Mouse (Mus musculus): Measurements from ENCODE around the gene Iqsec1.

Gene Iqsec1

DNA sequence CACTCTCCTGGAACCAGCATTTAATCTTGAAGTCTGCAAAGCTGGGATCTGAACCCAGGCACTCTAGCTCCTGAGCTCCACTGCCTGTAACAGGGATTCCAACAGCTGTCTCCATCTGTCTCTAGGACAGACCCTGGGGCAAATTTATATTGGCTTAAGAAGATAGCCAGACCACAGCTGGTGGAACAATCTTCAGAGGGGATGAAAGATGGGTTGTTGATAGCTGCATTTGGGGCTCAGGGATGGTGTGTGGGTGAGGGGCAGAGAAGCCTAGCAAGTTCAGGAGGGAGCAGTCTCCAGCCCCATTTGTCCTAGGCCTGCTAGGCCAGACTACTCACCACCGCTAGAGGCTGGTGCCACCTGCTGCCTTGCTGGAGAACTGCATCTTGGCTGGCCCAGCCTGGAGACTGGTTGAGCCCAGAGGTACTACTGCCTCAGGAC is 260.0 kb downstream of the Iqsec1 start:
- peak in 1 of 2 experiments; percentile 79 for DNase-seq (ENCODE audit: low spot score in 2 of 2)

- DNase-seq (ENCODE audit: low spot score in 2 of 2) = no peak
Measured at GRCm38 (mm10) chr6:90727826-90728225, 260.7 kb downstream of the Iqsec1 start.

DNA sequence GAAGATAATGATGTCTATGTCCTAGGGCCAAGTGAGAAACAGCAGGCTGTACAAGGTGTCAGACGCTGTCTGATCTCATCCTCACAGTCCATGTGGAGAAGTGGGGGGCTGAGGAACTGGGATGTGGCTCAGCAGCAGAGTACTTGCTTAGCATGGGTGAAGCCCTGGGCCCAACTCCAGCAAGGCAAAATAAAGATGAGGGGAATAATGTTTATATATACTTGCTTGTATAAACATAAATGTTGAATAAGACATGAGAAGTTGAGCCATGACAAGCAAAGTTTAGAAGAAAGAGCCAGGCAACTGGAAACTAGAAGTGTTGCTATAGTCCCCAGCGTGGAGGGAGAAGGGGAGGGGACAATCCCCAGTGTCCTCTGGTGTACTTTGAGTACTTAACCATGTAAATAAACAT is 261.8 kb downstream of the Iqsec1 start:
- no peak for DNase-seq (ENCODE audit: low spot score in 2 of 2)

DNA sequence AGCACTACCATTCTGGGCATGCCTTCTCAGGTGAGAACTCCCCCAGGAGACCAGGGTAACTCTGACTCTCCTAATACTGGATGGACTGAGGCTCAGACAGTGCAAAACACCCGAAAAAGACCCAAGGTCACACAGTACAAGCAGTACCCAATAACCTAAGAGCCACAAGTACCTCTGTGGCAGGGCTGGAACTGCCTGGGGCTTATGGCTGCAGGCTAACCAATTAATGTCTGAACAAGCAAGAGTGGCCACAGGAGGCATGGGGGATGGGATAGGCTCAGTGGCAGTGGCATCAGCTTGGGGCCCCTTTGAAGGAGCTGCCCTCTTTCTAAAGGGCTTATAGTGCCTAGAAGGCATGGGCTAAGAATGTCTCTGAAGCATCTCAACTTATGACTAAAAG is 263.0 kb downstream of the Iqsec1 start:
- no peak for DNase-seq (ENCODE audit: low spot score in 2 of 2)

- no peak for DNase-seq (ENCODE audit: low spot score in 2 of 2)
Measured at GRCm38 (mm10) chr6:90722993-90723392, 265.5 kb downstream of the Iqsec1 start.

GRCm38 (mm10) chr6:90720996-90721746 is 267.3 kb downstream of the Iqsec1 start:
- DNase-seq (ENCODE audit: low spot score in 2 of 2) = no peak

GRCm38 (mm10) chr6:90720201-90720600 is 268.3 kb downstream of the Iqsec1 start:
- no peak for DNase-seq (ENCODE audit: low spot score in 2 of 2)

DNA sequence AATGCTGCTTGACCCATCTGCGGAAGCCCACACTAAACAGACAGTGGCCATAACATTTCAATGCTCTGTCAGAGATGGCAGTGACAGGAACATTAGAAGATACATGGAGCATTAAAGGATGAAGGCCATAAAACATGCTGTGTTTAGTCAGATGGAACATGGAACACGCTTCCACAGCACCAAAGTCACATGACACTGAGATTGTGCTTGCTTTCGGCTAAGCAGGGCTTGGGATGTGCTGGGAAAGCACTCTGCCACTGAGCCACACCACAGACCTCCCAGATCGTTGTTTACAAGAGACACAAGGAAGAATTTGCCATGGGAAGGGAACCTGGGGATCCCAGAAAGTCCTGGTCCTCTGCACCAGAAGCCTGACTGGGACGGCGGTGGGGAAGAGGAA is 269.1 kb downstream of the Iqsec1 start:
- DNase-seq (ENCODE audit: low spot score in 2 of 2) = no peak

DNA sequence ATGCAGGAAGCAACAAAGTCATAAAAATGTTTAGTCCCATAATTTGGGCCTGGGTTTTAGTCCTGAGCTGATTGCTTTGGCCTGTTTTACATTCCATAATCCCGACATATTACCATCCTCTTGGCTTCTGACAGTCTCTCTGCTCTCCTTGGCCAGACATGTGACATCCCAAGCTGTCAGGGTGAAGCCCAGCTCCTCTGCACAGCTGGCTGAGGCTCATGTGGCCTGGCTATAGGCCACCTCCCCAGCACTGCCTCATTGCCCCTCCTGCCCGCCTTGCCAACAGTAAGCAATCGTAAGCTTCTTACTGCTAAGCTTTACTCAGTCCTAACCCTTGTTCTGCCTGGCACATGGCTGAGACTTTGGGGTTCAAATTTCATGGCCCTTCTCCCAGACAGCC is 270.0 kb downstream of the Iqsec1 start:
- DNase-seq (ENCODE audit: low spot score in 2 of 2) = no peak

- DNase-seq (ENCODE audit: low spot score in 2 of 2) = no peak
Measured at GRCm38 (mm10) chr6:90717711-90718110, 270.8 kb downstream of the Iqsec1 start.

DNA sequence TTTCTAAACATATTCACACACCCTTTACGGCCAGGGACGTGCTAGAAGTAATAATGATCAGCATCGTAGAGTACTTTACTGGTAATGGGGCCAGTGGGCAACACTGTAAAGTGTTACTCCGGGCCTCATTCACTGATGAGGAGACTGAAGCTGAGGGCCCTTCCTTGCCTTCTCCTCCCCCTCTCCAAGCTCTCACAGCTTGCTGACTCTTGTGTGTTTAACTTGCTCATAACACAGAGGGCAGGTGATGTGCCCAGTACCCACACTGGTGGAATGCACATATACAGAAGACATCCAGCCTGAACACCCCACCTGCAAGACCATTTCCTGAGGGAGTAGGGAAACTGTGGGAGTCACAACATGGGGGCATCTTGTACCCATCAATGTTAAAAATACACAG is 271.6 kb downstream of the Iqsec1 start:
- DNase-seq (ENCODE audit: low spot score in 2 of 2) = no peak

DNA sequence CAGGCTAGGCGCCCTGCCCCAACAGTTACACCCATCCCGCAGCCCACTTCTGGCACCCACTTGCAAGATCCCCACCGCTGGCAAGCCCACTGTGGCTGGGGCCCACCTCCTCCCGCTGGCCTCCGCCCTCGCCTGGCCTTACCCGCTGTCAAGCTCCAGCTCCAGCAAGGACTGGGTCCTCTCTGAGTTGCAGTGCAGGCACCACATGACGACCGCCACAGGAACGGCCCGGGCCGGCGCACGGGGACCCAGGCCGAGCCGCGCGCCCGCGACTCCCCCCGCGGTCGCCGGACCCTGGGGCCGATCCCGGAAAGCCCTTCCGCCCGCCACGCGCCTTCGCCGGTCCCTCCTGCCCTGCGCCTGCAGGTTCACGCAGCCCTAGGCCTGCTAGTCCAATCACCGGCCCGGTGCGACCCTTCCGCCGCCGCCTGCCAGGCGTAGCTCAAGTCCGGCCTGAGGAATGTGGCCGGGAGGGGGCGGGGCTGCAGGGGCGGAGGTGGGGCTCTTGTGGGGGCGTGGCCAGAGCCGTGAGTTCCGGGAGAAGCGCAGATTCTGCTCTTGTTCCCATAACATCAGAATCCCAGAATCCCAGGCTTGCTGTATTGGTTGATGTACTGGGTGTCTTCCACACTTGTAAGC is 272.3 kb downstream of the Iqsec1 start:
- peak in 1 of 2 experiments; percentile 60 for DNase-seq (ENCODE audit: low spot score in 2 of 2)

DNA sequence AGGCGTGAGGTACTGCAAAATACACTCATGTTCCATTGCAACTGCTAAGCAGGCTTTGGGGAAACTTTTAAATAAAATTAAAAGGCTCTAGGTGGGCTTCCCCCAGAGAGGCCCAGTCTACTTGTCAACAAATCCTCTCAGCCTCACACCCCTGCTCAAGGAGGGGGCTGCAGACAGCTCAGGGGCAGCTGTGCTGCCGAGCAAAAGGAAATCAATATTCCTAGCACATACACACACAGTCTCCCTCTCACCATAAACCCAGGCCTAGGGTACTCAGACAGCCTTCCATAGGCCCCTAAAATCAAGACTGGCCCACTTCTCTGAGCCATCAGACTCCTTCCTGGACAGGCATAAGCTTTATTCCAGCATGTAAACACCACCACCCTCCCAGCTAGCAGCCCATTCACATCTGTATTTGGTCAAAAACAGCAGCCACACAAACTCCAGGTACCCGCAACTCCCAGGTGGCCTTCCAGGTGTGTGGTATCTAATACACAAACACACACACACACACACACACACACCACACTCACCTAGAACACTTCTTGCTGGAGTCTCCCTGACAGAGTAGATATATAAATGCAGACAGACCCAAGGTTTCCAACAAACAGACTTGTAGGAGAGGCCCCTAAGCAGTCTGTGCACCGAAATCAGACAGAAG is 273.1 kb downstream of the Iqsec1 start:
- DNase-seq (ENCODE audit: low spot score in 2 of 2) = no peak

- no peak for DNase-seq (ENCODE audit: low spot score in 2 of 2)
Measured at GRCm38 (mm10) chr6:90713650-90714049, 274.8 kb downstream of the Iqsec1 start.

GRCm38 (mm10) chr6:90712486-90713480 is 275.7 kb downstream of the Iqsec1 start:
- DNase-seq (ENCODE audit: low spot score in 2 of 2) = no peak

GRCm38 (mm10) chr6:90712063-90712462 is 276.4 kb downstream of the Iqsec1 start:
- no peak for DNase-seq (ENCODE audit: low spot score in 2 of 2)

DNA sequence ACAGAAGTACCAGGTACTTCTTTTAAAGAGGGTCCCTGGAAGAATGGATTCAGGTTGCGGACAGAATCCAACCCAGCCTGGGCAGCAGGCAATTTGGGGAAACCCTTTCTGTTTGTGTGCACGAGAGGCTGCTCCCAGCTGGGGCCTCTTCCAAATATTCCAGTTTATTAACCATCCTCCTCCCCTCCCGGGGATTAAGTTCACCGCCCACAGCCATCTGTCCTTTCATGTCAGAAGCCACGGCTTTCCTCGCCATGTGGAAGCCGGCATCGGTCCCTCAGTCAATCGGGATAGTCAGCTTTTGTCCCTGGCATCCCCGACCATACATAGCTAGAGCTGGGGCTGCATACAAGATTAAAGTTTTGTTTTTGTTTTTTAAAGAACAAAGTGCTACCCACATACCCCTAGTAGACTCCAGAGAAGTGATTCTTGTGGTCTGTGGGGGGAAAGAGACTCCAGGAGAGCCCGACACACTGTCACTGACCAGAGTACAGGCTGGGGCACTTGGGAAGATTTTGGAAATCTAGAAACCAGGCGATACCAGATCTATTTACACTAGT is 276.9 kb downstream of the Iqsec1 start:
- no peak for DNase-seq (ENCODE audit: low spot score in 2 of 2)

- no peak for DNase-seq (ENCODE audit: low spot score in 2 of 2)
Measured at GRCm38 (mm10) chr6:90710778-90711177, 277.7 kb downstream of the Iqsec1 start.

GRCm38 (mm10) chr6:90709929-90710777 is 278.3 kb downstream of the Iqsec1 start:
- no peak for DNase-seq (ENCODE audit: low spot score in 2 of 2)

- DNase-seq (ENCODE audit: low spot score in 2 of 2) = no peak
Measured at GRCm38 (mm10) chr6:90708061-90708618, 280.3 kb downstream of the Iqsec1 start.

Data from frontal cortex, postnatal 10 days (tissue).